In genomic region chr6:87807735-87808440, GRCm38 (mm10) we compare ENCODE assay signal across 22 mouse cellular contexts. TPM values are rescaled to one million over a fixed set of nuclear protein-coding genes. Genes with fewer than 3 reads are reported as not detected.
DNase-seq lines count a peak whose midpoint lies in the region; ATAC-seq and TF ChIP-seq lines count a peak whose summit lies in the region.
"Had no signal": no experiment of that assay in that cellular context is flagged by ENCODE, and none has a peak within 500 bp of the region (broad histone marks: within the 10 kb centered on the region; RNA-seq: fewer than 3 reads in every experiment).

No protein-coding gene starts in this region.

- no peak for DNase-seq in embryonic facial prominence, embryonic 10.5 days (ENCODE audit: low spot score)
- DNase-seq in spleen, adult 2 months (ENCODE audit: low read depth in 1 of 2, low spot score in 2 of 2), result no peak
- DNase-seq in spleen, adult 12 weeks (ENCODE audit: low spot score), result no peak
- DNase-seq in liver, embryonic 13.5 days, result peak; percentile 56
- DNase-seq in kidney, adult 11 months, result no peak
- DNase-seq in urinary bladder, postnatal 10 days (ENCODE audit: low spot score), result no peak
- DNase-seq: adrenal gland, postnatal 10 days; cerebellum, adult 2 months; gastrocnemius, postnatal 25 days; heart, postnatal 36 days; kidney, adult 18-20 months; kidney, postnatal 4 days; lung, adult 18-20 months; retina, postnatal 1 day; right cerebral cortex, postnatal 4 days had no signal

- 0 out of 2 replicates have a peak, but pooled peaks cover 4% of the 10 kb centered on the region for H3K36me3 ChIP-seq in embryonic facial prominence, embryonic 13.5 days
- H3K36me3 ChIP-seq in embryonic facial prominence, embryonic 10.5 days (replicated peaks), result 0 out of 2 replicates have a peak, but pooled peaks cover 6% of the 10 kb centered on the region
- H3K36me3 ChIP-seq in spleen, adult 2 months (ENCODE audit: control insufficient read depth, insufficient read depth, low read length), result peaks cover 3% of the 10 kb centered on the region; the same call in 1 of the 2 replicates
- H3K36me3 ChIP-seq in liver, embryonic 13.5 days, result peaks cover 39% of the 10 kb centered on the region
- H3K36me3 ChIP-seq in forebrain, embryonic 12.5 days (replicated peaks), result no peaks in the 10 kb centered on the region
- H3K36me3 ChIP-seq: heart, embryonic 12.5 days; hindbrain, embryonic 15.5 days had no signal

- H3K4me1 ChIP-seq in embryonic facial prominence, embryonic 13.5 days, result peaks cover 11% of the 10 kb centered on the region
- peaks cover 33% of the 10 kb centered on the region for H3K4me1 ChIP-seq in embryonic facial prominence, embryonic 10.5 days
- peaks cover 16% of the 10 kb centered on the region for H3K4me1 ChIP-seq in spleen, adult 2 months (ENCODE audit: control insufficient read depth, insufficient read depth, insufficient read length)
- H3K4me1 ChIP-seq in liver, embryonic 13.5 days (replicated peaks), result peaks cover 78% of the 10 kb centered on the region
- peaks cover 19% of the 10 kb centered on the region for H3K4me1 ChIP-seq in forebrain, embryonic 12.5 days

- no peaks in the 10 kb centered on the region for H3K9me3 ChIP-seq in embryonic facial prominence, embryonic 13.5 days
- H3K9me3 ChIP-seq in embryonic facial prominence, embryonic 10.5 days, result no peaks in the 10 kb centered on the region
- no peaks in the 10 kb centered on the region for H3K9me3 ChIP-seq in liver, embryonic 13.5 days (replicated peaks)
- H3K9me3 ChIP-seq in forebrain, embryonic 12.5 days, result no peaks in the 10 kb centered on the region
- H3K9me3 ChIP-seq: forebrain, embryonic 13.5 days; heart, embryonic 12.5 days; hindbrain, embryonic 15.5 days; midbrain, embryonic 12.5 days had no signal

- 79% methylated on average over 4 of the region's 4 CpGs for WGBS in embryonic facial prominence, embryonic 13.5 days
- 86% methylated on average over 4 of the region's 4 CpGs for WGBS in embryonic facial prominence, embryonic 10.5 days
- WGBS in spleen, adult 2 months, result 75% methylated on average over 4 of the region's 4 CpGs
- 53% methylated on average over 4 of the region's 4 CpGs for WGBS in liver, embryonic 13.5 days (ENCODE audit: insufficient replicate concordance)
- 86% methylated on average over 4 of the region's 4 CpGs for WGBS in forebrain, embryonic 12.5 days

- no peak overlapping the region for H3K4me2 ChIP-seq in embryonic facial prominence, embryonic 13.5 days
- peak overlapping the region; percentile 85 for H3K4me2 ChIP-seq in liver, embryonic 13.5 days
- no peak overlapping the region for H3K4me2 ChIP-seq in forebrain, embryonic 12.5 days
- H3K4me2 ChIP-seq: forebrain, embryonic 13.5 days; heart, embryonic 12.5 days; hindbrain, embryonic 15.5 days; midbrain, embryonic 12.5 days had no signal

- no peak for TF ChIP-seq POLR2A in spleen, adult 2 months (IDR thresholded peaks at IDR 0.05; ENCODE audit: low read depth, low read length)

- 0 out of 2 replicates have a peak overlapping the region, but pooled peaks have one; percentile 17 for H3K9ac ChIP-seq in embryonic facial prominence, embryonic 13.5 days
- peak overlapping the region; percentile 99 for H3K9ac ChIP-seq in liver, embryonic 13.5 days
- no peak overlapping the region for H3K9ac ChIP-seq in forebrain, embryonic 12.5 days
- H3K9ac ChIP-seq: forebrain, embryonic 13.5 days; heart, embryonic 12.5 days; hindbrain, embryonic 15.5 days; midbrain, embryonic 12.5 days had no signal

- no peaks in the 10 kb centered on the region for H3K27me3 ChIP-seq in embryonic facial prominence, embryonic 13.5 days
- H3K27me3 ChIP-seq in embryonic facial prominence, embryonic 10.5 days (replicated peaks; ENCODE audit: low read depth, poor library complexity, severe bottlenecking), result peaks cover 11% of the 10 kb centered on the region
- H3K27me3 ChIP-seq in spleen, adult 2 months (ENCODE audit: control insufficient read depth, insufficient read depth, low read length), result no peaks in the 10 kb centered on the region
- no peaks in the 10 kb centered on the region for H3K27me3 ChIP-seq in liver, embryonic 13.5 days
- H3K27me3 ChIP-seq in forebrain, embryonic 12.5 days, result no peaks in the 10 kb centered on the region
- H3K27me3 ChIP-seq: forebrain, embryonic 13.5 days; heart, embryonic 12.5 days; hindbrain, embryonic 15.5 days had no signal

- no peak for ATAC-seq in embryonic facial prominence, embryonic 13.5 days (ENCODE audit: insufficient number of reproducible peaks, insufficient read depth, low FRiP score, low TSS enrichment, low read depth)
- ATAC-seq in liver, embryonic 13.5 days (ENCODE audit: low read depth), result no peak
- ATAC-seq in forebrain, embryonic 12.5 days (ENCODE audit: low FRiP score), result no peak
- ATAC-seq: forebrain, embryonic 13.5 days had no signal

- no peak overlapping the region for H3K27ac ChIP-seq in embryonic facial prominence, embryonic 13.5 days
- no peak overlapping the region for H3K27ac ChIP-seq in embryonic facial prominence, embryonic 10.5 days (replicated peaks)
- peak overlapping the region; percentile 69 for H3K27ac ChIP-seq in spleen, adult 2 months (ENCODE audit: insufficient read depth, low read length)
- peak overlapping the region; percentile 98 for H3K27ac ChIP-seq in liver, embryonic 13.5 days
- no peak overlapping the region for H3K27ac ChIP-seq in forebrain, embryonic 12.5 days
- H3K27ac ChIP-seq: forebrain, embryonic 13.5 days; hindbrain, embryonic 15.5 days; midbrain, embryonic 12.5 days had no signal

- no peak for TF ChIP-seq CTCF in spleen, adult 2 months (IDR thresholded peaks at IDR 0.05; ENCODE audit: extremely low read depth, insufficient read depth, insufficient read length, insufficient replicate concordance)

- H3K4me3 ChIP-seq in embryonic facial prominence, embryonic 13.5 days, result no peak overlapping the region
- no peak overlapping the region for H3K4me3 ChIP-seq in embryonic facial prominence, embryonic 10.5 days
- H3K4me3 ChIP-seq in spleen, adult 2 months (ENCODE audit: extremely low read depth, insufficient read depth, insufficient read length), result no peak overlapping the region
- peak overlapping the region; percentile 94 for H3K4me3 ChIP-seq in liver, embryonic 13.5 days (replicated peaks)
- H3K4me3 ChIP-seq in forebrain, embryonic 12.5 days (replicated peaks), result no peak overlapping the region
- H3K4me3 ChIP-seq: forebrain, embryonic 13.5 days; heart, embryonic 12.5 days; hindbrain, embryonic 15.5 days; midbrain, embryonic 12.5 days; myocyte had no signal

RNA-seq across cellular contexts. Expression of gene Rab43, which starts 4.1 kb away (rescaled TPM):
- 8.3 and 10.0 TPM in 2 replicates for polyA plus RNA-seq in embryonic facial prominence, embryonic 13.5 days (2015; fragmentation: Nextera tagmentation; extraction: Ambion mirVana)
- polyA plus RNA-seq in embryonic facial prominence, embryonic 10.5 days (2016; fragmentation: Nextera tagmentation; extraction: Ambion mirVana), result 4.1 and 5.5 TPM in 2 replicates
- polyA plus RNA-seq in spleen, adult 2 months (2012; rRNA removed), result 102 and 110 TPM in 2 replicates
- 20.6 and 24.1 TPM in 2 replicates for polyA plus RNA-seq in liver, embryonic 13.5 days (2015; fragmentation: Nextera tagmentation; extraction: Ambion mirVana)
- polyA plus RNA-seq in forebrain, embryonic 12.5 days (2016; fragmentation: Nextera tagmentation; extraction: Ambion mirVana), result 7.7 and 9.2 TPM in 2 replicates

RNA-seq across cellular contexts. Expression of gene Gm45140, which starts 27.7 kb away (rescaled TPM):
- polyA plus RNA-seq in embryonic facial prominence, embryonic 13.5 days (2015; fragmentation: Nextera tagmentation; extraction: Ambion mirVana), result 3.9 and 5.5 TPM in 2 replicates
- 2.8 and 3.2 TPM in 2 replicates for polyA plus RNA-seq in embryonic facial prominence, embryonic 10.5 days (2016; fragmentation: Nextera tagmentation; extraction: Ambion mirVana)
- polyA plus RNA-seq in spleen, adult 2 months (2012; rRNA removed), result 0.73 and 1.3 TPM in 2 replicates
- polyA plus RNA-seq in liver, embryonic 13.5 days (2015; fragmentation: Nextera tagmentation; extraction: Ambion mirVana), result 3.5 and 5.8 TPM in 2 replicates
- 3.2 and 3.3 TPM in 2 replicates for polyA plus RNA-seq in forebrain, embryonic 12.5 days (2016; fragmentation: Nextera tagmentation; extraction: Ambion mirVana)

RNA-seq across cellular contexts. Expression of gene Gp9, which starts 30.0 kb away (rescaled TPM):
- polyA plus RNA-seq in embryonic facial prominence, embryonic 13.5 days (2015; fragmentation: Nextera tagmentation; extraction: Ambion mirVana), result 1.8 and 2.5 TPM in 2 replicates
- polyA plus RNA-seq in embryonic facial prominence, embryonic 10.5 days (2016; fragmentation: Nextera tagmentation; extraction: Ambion mirVana), result 2.6 TPM in 2 replicates
- 70.5 and 104 TPM in 2 replicates for polyA plus RNA-seq in spleen, adult 2 months (2012; rRNA removed)
- 32.7 and 35.6 TPM in 2 replicates for polyA plus RNA-seq in liver, embryonic 13.5 days (2015; fragmentation: Nextera tagmentation; extraction: Ambion mirVana)
- polyA plus RNA-seq in forebrain, embryonic 12.5 days (2016; fragmentation: Nextera tagmentation; extraction: Ambion mirVana), result 0.88 and 1.00 TPM in 2 replicates
- polyA plus RNA-seq: myocyte had no signal

RNA-seq across cellular contexts. Expression of gene Isy1, which starts 30.7 kb away (rescaled TPM):
- polyA plus RNA-seq in embryonic facial prominence, embryonic 13.5 days (2015; fragmentation: Nextera tagmentation; extraction: Ambion mirVana), result 51.5 and 58.6 TPM in 2 replicates
- 69.4 and 69.8 TPM in 2 replicates for polyA plus RNA-seq in embryonic facial prominence, embryonic 10.5 days (2016; fragmentation: Nextera tagmentation; extraction: Ambion mirVana)
- polyA plus RNA-seq in spleen, adult 2 months (2012; rRNA removed), result 17.8 and 31.4 TPM in 2 replicates
- polyA plus RNA-seq in liver, embryonic 13.5 days (2015; fragmentation: Nextera tagmentation; extraction: Ambion mirVana), result 51.5 and 63.6 TPM in 2 replicates
- 68.1 and 71.2 TPM in 2 replicates for polyA plus RNA-seq in forebrain, embryonic 12.5 days (2016; fragmentation: Nextera tagmentation; extraction: Ambion mirVana)

RNA-seq across cellular contexts. Expression of gene Cnbp, which starts 43.0 kb away (rescaled TPM):
- polyA plus RNA-seq in embryonic facial prominence, embryonic 13.5 days (2015; fragmentation: Nextera tagmentation; extraction: Ambion mirVana), result 1,121 and 1,158 TPM in 2 replicates
- 1,409 and 1,454 TPM in 2 replicates for polyA plus RNA-seq in embryonic facial prominence, embryonic 10.5 days (2016; fragmentation: Nextera tagmentation; extraction: Ambion mirVana)
- 123 and 129 TPM in 2 replicates for polyA plus RNA-seq in spleen, adult 2 months (2012; rRNA removed)
- polyA plus RNA-seq in liver, embryonic 13.5 days (2015; fragmentation: Nextera tagmentation; extraction: Ambion mirVana), result 786 and 880 TPM in 2 replicates
- 1,030 and 1,055 TPM in 2 replicates for polyA plus RNA-seq in forebrain, embryonic 12.5 days (2016; fragmentation: Nextera tagmentation; extraction: Ambion mirVana)

Comparison
In these comparisons a context has a peak if more than half of its experiments do, and no peak if none do; other contexts are left out.
1. H3K27ac ChIP-seq: peak in spleen, adult 2 months (single experiment) and liver, embryonic 13.5 days (single experiment); none in embryonic facial prominence, embryonic 13.5 days (single experiment), embryonic facial prominence, embryonic 10.5 days (single experiment) and forebrain, embryonic 12.5 days (single experiment).